12 mouse cellular contexts compared by ENCODE assay signal in the genomic region with DNA sequence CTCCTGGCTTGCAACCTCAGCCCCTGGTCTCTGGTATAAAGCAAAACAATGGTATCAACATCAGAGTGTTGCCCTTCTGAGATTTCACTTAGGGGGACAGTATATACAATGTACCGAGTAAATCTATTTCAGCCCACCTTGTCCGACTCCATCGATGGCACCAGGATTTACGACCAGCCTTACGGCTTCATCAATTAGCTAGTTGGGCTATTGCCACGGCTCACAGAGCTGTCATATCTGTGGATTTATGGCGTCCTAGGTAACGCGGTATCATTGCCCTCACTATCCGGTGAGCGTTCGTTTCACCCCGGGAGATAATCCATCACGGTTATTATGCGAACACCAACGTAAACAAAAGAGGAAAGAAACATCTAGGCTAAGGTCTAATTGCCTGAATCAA.
"Had no signal": no experiment of that assay in that cellular context is flagged by ENCODE, and none has a peak within 500 bp of the region (broad histone marks: within the 10 kb centered on the region; RNA-seq: fewer than 3 reads in every experiment).

No protein-coding gene starts in this region.

- H3K27me3 ChIP-seq: liver, embryonic 15.5 days; midbrain, embryonic 15.5 days had no signal

- ATAC-seq: lung, postnatal 0 days; midbrain, embryonic 15.5 days had no signal

- H3K4me3 ChIP-seq: left cerebral cortex, adult 2 months; limb, embryonic 10.5 days; liver, embryonic 15.5 days; midbrain, embryonic 15.5 days had no signal

- H3K36me3 ChIP-seq: limb, embryonic 10.5 days; liver, embryonic 15.5 days; midbrain, embryonic 15.5 days had no signal

- DNase-seq: kidney, adult 2 months; lung, adult 2 months; lung, postnatal 36 days; right cerebral cortex, adult 18-20 months; right cerebral cortex, postnatal 25 days had no signal

- H3K9ac ChIP-seq: liver, embryonic 15.5 days; midbrain, embryonic 15.5 days had no signal

- H3K9me3 ChIP-seq: limb, embryonic 10.5 days; liver, embryonic 15.5 days; midbrain, embryonic 15.5 days had no signal

- H3K4me1 ChIP-seq: liver, embryonic 15.5 days; midbrain, embryonic 15.5 days had no signal

- H3K27ac ChIP-seq: kidney, postnatal 0 days; left cerebral cortex, adult 2 months; limb, embryonic 10.5 days; liver, embryonic 15.5 days; midbrain, embryonic 15.5 days had no signal

- H3K4me2 ChIP-seq: liver, embryonic 11.5 days; liver, embryonic 15.5 days; midbrain, embryonic 15.5 days had no signal
